Mouse (Mus musculus): ENCODE data around the gene Gab3. TPM values are rescaled to one million over a fixed set of nuclear protein-coding genes. Genes with fewer than 3 reads are reported as not detected.

Gene Gab3
- 11.4 TPM for polyA plus RNA-seq (2017; shearing (Covaris generic))

DNA sequence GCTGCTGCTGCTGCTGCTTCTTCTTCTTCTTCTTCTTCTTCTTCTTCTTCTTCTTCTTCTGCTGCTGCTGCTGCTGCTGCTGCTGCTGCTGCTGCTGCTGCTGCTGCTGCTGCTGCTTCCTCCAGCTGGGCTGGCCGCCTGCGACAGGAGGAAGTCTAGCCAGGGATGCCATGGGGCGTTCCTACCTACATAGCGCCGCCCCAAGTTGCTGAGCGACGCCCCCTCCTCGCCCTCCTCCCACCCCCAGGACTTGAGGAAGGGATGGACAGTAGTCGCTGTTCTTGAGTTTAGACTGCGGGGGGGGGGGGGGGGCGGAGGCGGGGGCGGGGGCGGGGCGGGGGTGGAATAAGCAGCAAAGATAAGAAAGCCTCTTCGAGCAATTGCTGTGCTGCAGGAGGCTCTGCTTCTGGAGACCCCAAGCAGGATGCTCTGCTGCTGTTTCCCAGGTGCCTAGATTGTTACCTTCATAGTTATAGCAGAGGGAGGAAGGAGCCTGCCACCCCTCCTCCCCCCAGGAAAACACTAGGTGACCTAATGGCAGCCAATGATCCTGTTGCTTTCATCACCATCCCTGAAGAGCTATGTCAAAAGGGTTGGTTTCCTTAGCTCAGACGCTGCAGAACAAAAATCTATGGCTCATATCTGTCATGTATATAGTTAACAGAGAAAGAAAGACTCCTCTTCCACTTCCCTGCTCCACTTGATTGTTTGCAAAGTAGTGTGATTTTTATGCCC lies at the start of gene Gab3:
TSS of gene Gab3 (minus strand) at position 685 of the 735 bp plus-strand sequence.

DNA sequence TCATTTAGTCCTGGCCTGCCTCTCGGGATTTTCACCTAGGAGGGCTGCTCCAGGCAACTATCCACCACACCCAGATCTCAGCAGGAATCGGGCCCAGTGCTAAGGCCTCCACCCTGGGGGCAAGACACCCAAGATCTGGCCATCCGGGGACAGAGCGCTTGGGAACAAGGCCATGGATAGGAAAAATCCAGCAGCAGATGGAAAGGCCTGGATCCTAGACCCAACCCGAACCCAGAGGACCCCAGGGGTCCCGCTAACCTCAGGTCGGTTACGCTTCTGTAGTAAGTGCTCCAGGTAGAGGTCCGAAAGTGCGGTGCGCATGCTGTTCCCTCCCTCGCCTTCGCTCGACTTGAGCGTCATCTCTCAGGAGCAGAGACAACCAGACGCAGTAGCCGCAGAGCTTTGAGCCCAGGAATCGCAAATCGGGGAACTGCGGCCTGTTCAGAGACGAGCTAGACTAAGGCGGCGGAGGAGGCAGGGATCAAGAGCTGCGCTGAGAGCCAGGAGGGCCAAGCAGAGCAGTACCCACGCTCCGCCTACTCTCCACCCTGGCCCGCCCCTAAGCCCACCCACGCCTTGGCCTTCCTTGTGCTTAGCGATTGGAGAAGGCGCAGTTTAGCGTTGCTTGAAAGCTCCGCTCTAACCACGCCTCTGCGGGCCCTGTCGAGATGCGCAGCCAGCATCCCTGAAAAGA lies 45.4 kb upstream of the Gab3 start, which contains the start of gene Mpp1:
TSS of gene Mpp1 (minus strand) at position 550 of the 694 bp plus-strand sequence.

DNA sequence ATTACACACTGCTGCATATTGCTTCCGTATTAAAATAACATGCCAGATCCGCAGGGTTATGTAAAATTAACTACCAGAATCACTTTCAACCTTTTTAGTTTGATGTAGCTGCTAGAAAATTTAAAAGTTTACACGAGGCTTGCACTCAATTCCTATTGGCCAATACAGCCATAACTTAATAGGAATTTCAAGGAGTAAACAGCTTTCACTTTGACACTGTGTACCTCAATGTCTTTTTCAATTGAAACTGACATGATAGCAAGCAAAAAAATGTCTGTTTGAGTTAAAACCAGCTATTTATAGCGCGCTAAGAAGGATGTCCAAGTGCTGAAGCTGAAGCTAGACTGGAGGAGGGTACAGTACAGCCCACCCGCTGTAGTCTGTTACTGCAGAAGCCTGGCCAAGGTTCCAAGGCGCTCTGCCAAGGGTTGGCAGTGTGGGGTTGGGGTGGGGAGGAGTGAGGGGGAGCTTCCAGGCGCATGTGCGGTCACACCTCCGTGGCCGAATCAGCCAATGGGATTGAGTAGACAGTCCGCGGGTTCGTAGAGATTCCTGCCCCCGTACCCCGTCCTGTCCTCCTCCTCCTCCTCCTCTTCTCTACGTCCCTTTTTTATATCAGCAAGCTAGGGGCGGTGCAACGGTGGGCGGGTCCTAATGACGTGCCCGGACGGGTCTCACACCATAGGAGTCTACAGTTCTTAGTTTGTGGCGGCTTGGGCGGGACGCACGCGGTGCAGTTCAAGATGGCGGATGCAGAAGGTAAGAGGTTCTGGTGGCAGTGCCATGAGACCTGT lies 10.3 kb upstream of the Gab3 start, which contains the start of gene Dkc1:
TSS of gene Dkc1 (plus strand) at position 486 of the 794 bp plus-strand sequence.

Other genes with a start within 250 kb of the Gab3 start
- not detected for gene Gm5936, start 248.3 kb downstream of the Gab3 start, polyA plus RNA-seq (2017; shearing (Covaris generic))
- gene Dkc1, start 10.4 kb upstream of the Gab3 start, polyA plus RNA-seq (2017; shearing (Covaris generic)), result 132 TPM
- gene Mpp1, start 45.6 kb upstream of the Gab3 start, polyA plus RNA-seq (2017; shearing (Covaris generic)), result 129 TPM
- not detected for gene Smim9, start 78.3 kb upstream of the Gab3 start, polyA plus RNA-seq (2017; shearing (Covaris generic))

Measured in CD4-positive, CD25-positive, alpha-beta regulatory T cell (primary cell).